Mouse (Mus musculus) E14TG2a.4 (cell line): ENCODE measurements at regions not wholly inside any gene's neighbourhood (a gene's known extent, or its start where the extent isn't known, plus 50 kb on each side); places are given as distances from the start of the nearest gene placed in this dataset.

Source experiments
- H3K27me3 ChIP-seq: 2 replicates; pipeline ENCODE4 v1.6.1; 2014; ENCODE audit warnings: low read length, control low read depth; ENCODE audit not compliant: insufficient read depth
- H3K36me3 ChIP-seq: 2 replicates; pipeline ENCODE4 v1.6.1; 2014; ENCODE audit warnings: low read length, control low read depth; ENCODE audit not compliant: insufficient read depth
- H3K4me1 ChIP-seq: replicated peaks from 2 replicates; pipeline ENCODE4 v1.6.1; 2014; ENCODE audit warnings: low read depth, low read length, control low read depth
- H3K4me3 ChIP-seq: replicated peaks from 2 replicates; pipeline ENCODE4 v1.5.1; 2014; ENCODE audit warnings: mild to moderate bottlenecking, low read length
- H3K9me3 ChIP-seq: 2 replicates; pipeline ENCODE4 v1.6.1; 2014; ENCODE audit warnings: low read length, control low read depth
- CTCF ChIP-seq: conservative IDR thresholded peaks from 2 replicates; pipeline ENCODE4 v1.5.1; 2014; ENCODE audit warnings: low read length
- NANOG ChIP-seq: IDR thresholded peaks from 2 replicates; pipeline ENCODE4 v1.6.1; 2014; ENCODE audit warnings: borderline replicate concordance, low read length, mixed read lengths
- POU5F1 ChIP-seq: IDR thresholded peaks from 2 replicates; pipeline ENCODE4 v1.6.1; 2014; ENCODE audit warnings: low read length, borderline replicate concordance

DNA sequence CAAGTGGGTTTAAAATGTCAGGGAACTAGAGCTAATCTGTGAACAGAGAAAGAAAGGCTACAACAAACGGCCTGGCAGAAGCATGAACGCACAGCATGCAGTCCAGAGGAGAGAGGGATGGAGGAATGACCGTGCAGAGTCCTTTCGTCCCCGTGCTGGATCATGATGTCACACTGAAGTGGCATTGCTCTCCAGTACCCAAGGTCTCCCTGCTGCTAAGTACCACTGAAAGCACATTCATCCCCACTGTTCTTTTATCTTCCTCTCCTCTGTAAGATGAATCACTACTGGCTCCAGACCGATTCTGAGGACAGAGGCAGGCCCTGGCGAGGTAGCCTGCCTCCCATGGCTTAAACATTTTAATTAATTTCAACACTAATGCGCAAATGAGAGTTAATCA, 89.7 kb downstream of the Gm12689 start:
- H3K4me1 ChIP-seq, result no peaks in the 10 kb centered on the region
- H3K36me3 ChIP-seq, result no peaks in the 10 kb centered on the region
- H3K9me3 ChIP-seq, result 0 out of 2 replicates have a peak, but pooled peaks cover 4% of the 10 kb centered on the region
- H3K4me3 ChIP-seq, result no peak overlapping the region
- no peaks in the 10 kb centered on the region for H3K27me3 ChIP-seq
- TF ChIP-seq NANOG (no peak), POU5F1 (no peak), CTCF (no peak)

DNA sequence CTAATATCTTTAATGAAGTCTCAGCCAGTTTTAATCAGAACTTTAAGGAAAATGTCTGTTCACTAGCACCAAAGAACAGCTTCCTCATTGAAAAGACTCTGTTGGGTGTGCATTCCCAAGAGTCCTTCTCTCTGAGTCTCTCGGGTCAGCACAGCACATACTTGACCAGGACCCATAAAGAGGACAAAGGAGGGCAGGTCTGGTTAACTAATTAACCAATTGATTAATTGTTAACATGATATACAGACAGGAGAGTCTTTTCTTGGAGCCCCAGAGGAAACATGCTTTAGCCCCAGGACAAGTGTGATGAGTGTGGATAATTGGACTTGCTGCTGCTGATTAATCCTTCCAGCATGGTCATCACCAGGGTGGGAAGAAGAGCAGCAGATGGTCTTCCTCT, 93.7 kb downstream of the Gm12689 start:
- TF ChIP-seq POU5F1 (no peak), CTCF (no peak), NANOG (no peak)
- Histone ChIP-seq H3K9me3 (0 out of 2 replicates have a peak, but pooled peaks cover 4% of the 10 kb centered on the region), H3K4me3 (no peak overlapping the region), H3K27me3 (no peaks in the 10 kb centered on the region), H3K36me3 (no peaks in the 10 kb centered on the region), H3K4me1 (no peaks in the 10 kb centered on the region)

DNA sequence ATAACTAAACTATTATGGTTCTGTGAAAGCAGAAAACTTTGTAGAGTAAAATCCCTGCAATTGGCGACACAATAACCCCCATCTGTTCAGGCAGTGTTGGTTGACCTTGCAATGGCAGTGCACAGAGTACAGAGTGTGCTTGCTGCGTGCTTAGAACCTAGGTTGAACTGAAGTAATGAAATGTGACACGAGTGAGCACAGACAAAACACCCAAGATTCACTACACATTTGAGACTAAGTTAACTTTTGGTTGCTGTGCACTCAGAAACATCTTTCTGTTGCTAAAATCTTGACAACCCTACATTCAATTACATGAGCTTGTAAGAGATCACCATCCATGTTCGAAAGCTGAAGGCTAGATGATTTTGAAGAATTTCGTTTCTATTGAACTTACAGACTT, 97.3 kb downstream of the Gm12689 start:
- Histone ChIP-seq H3K36me3 (no peaks in the 10 kb centered on the region), H3K4me3 (no peak overlapping the region), H3K9me3 (0 out of 2 replicates have a peak, but pooled peaks cover 4% of the 10 kb centered on the region), H3K27me3 (no peaks in the 10 kb centered on the region), H3K4me1 (no peaks in the 10 kb centered on the region)
- TF ChIP-seq POU5F1, result no peak
- TF ChIP-seq CTCF, result no peak
- no peak for TF ChIP-seq NANOG

DNA sequence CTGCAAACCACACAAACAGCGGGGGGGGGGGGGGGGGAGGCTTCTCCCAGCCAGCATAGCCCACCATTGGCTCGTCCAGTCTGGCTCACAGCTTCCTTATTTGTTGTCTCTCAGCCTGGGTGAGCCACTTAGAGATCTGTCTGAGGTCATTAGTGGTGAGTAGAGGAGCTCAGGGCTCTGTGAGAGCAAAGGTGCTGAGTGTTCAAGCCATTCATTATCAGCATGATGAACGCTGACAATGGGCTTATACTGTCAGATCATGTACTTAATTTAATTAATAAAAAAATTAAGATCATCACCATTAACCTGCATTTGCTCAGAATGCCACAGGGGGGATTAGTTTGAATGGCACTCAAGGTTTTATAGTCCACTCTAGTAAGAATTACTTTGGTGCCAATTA, 98.5 kb downstream of the Gm12689 start:
- H3K27me3 ChIP-seq, result no peaks in the 10 kb centered on the region
- TF ChIP-seq CTCF (no peak), NANOG (no peak), POU5F1 (no peak)
- no peaks in the 10 kb centered on the region for H3K36me3 ChIP-seq
- no peaks in the 10 kb centered on the region for H3K9me3 ChIP-seq
- no peaks in the 10 kb centered on the region for H3K4me1 ChIP-seq
- no peak overlapping the region for H3K4me3 ChIP-seq

DNA sequence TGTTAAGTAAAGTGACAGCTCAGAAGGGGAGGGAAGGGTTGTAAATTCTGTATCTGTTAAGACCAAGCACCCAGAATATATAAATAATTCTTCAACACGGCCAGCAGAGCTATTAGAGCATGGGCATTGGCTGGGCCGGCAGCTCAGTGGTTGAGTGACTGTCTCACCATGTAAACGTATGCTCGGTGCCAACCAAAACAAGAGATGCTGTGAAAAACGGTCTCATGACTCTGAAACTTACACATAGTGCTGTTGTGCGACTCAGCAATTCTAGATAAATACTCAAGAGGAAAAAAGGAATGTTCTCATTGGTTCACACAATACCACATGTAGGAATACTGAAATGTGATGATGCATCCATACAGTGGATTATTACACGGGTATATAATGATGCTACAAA, 111.8 kb downstream of the Gm12689 start:
- H3K4me3 ChIP-seq, result no peak overlapping the region
- no peaks in the 10 kb centered on the region for H3K36me3 ChIP-seq
- H3K9me3 ChIP-seq, result no peaks in the 10 kb centered on the region
- TF ChIP-seq CTCF, result no peak
- TF ChIP-seq POU5F1, result no peak
- no peak for TF ChIP-seq NANOG
- H3K27me3 ChIP-seq, result peaks cover 20% of the 10 kb centered on the region
- H3K4me1 ChIP-seq, result peaks cover 6% of the 10 kb centered on the region; the same call in 1 of the 2 replicates

GRCm38 (mm10) chr4:99423449-99423848, 127.7 kb downstream of the Gm12689 start:
- no peaks in the 10 kb centered on the region for H3K4me1 ChIP-seq
- no peaks in the 10 kb centered on the region for H3K9me3 ChIP-seq
- no peaks in the 10 kb centered on the region for H3K36me3 ChIP-seq
- no peaks in the 10 kb centered on the region for H3K27me3 ChIP-seq
- H3K4me3 ChIP-seq, result no peak overlapping the region
- TF ChIP-seq NANOG, result no peak
- TF ChIP-seq POU5F1, result no peak
- no peak for TF ChIP-seq CTCF

DNA sequence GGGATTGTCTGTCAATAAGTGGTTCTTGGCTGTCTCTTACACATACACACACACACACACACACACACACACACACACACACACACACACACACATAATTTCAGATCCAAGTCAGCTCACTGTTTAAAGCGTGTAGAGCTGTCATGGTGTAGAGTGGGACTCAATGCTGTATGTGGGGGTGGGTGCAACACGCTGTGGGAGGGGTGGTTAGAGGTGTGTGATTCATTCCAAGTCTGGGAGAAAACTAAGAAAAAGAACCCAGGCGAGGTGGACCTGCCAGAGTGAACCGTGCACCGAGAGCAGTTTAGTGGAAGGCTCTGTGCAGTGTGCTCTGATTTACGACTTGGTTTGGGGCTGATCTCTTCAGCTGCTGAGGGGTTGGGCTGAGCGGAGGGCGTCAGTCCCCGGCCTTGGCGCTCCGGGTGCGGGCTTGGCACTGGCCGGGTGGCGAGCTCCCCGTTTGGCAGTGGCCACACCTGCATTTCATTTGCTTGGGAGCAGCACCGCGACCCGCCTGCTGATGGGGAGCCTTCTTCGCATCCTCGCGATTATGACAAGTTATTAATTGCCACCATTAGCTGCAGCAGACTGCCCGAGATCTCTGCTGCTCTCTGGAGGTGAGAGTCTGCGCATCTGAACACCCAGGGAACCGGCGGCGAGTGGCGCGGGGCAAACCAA, 149.5 kb downstream of the Gm12689 start:
- Histone ChIP-seq H3K4me1 (peaks cover 5% of the 10 kb centered on the region; the same call in 1 of the 2 replicates), H3K4me3 (peak overlapping the region; percentile 74), H3K36me3 (no peaks in the 10 kb centered on the region), H3K9me3 (no peaks in the 10 kb centered on the region), H3K27me3 (peaks cover 24% of the 10 kb centered on the region)
- TF ChIP-seq CTCF (no peak), POU5F1 (no peak), NANOG (no peak)

- TF ChIP-seq CTCF, result no peak
- no peak for TF ChIP-seq NANOG
- TF ChIP-seq POU5F1, result no peak
- H3K4me1 ChIP-seq, result peaks cover 5% of the 10 kb centered on the region; the same call in 1 of the 2 replicates
- no peaks in the 10 kb centered on the region for H3K9me3 ChIP-seq
- H3K4me3 ChIP-seq, result peak overlapping the region; percentile 74
- H3K27me3 ChIP-seq, result peaks cover 24% of the 10 kb centered on the region
- H3K36me3 ChIP-seq, result no peaks in the 10 kb centered on the region
These were observed 150.0 kb downstream of the Gm12689 start for GRCm38 (mm10) chr4:99445755-99446128.

- no peak for TF ChIP-seq CTCF
- TF ChIP-seq POU5F1, result no peak
- TF ChIP-seq NANOG, result no peak
- Histone ChIP-seq H3K4me3 (no peak overlapping the region), H3K36me3 (no peaks in the 10 kb centered on the region), H3K4me1 (peaks cover 6% of the 10 kb centered on the region), H3K27me3 (peaks cover 7% of the 10 kb centered on the region), H3K9me3 (no peaks in the 10 kb centered on the region)
These were observed 163.3 kb downstream of the Gm12689 start for GRCm38 (mm10) chr4:99458984-99459383.
